Comparison of ENCODE assay signal across 10 mouse cellular contexts in genomic region chr14:21402157-21402601, GRCm38 (mm10).
DNase-seq lines count a peak whose midpoint lies in the region; ATAC-seq lines count a peak whose summit lies in the region.
"Had no signal": no experiment of that assay in that cellular context is flagged by ENCODE, and none has a peak within 500 bp of the region (broad histone marks: within the 10 kb centered on the region; RNA-seq: fewer than 3 reads in every experiment).

No protein-coding gene starts in this region.

- no peak for DNase-seq in lung, postnatal 10 days
- no peak for DNase-seq in limb, embryonic 10.5 days (ENCODE audit: low spot score)
- DNase-seq in adrenal gland, postnatal 14 days, result no peak
- no peak for DNase-seq in gastrocnemius, adult 18-20 months (ENCODE audit: low spot score)
- DNase-seq: right cerebral cortex, postnatal 25 days had no signal

- peak overlapping the region; percentile 31; the same call in 1 of the 2 replicates for H3K4me2 ChIP-seq in lung, embryonic 16.5 days (ENCODE audit: low read depth, low read length)
- no peak overlapping the region for H3K4me2 ChIP-seq in embryonic facial prominence, embryonic 13.5 days
- no peak overlapping the region for H3K4me2 ChIP-seq in stomach, embryonic 16.5 days (ENCODE audit: low read depth, low read length)

- peak; percentile 38; the same call in 1 of the 2 replicates for ATAC-seq in lung, embryonic 16.5 days (ENCODE audit: low read depth)
- ATAC-seq in embryonic facial prominence, embryonic 13.5 days (ENCODE audit: insufficient number of reproducible peaks, insufficient read depth, low FRiP score, low TSS enrichment, low read depth), result no peak
- no peak for ATAC-seq in stomach, embryonic 16.5 days (ENCODE audit: insufficient read depth, low FRiP score)

- H3K9ac ChIP-seq in lung, embryonic 16.5 days (ENCODE audit: low read length), result no peak overlapping the region
- H3K9ac ChIP-seq in embryonic facial prominence, embryonic 13.5 days, result no peak overlapping the region
- no peak overlapping the region for H3K9ac ChIP-seq in stomach, embryonic 16.5 days (ENCODE audit: low read length)

- no peaks in the 10 kb centered on the region for H3K36me3 ChIP-seq in lung, embryonic 16.5 days (ENCODE audit: control insufficient read depth, insufficient read depth, low read length)
- no peaks in the 10 kb centered on the region for H3K36me3 ChIP-seq in embryonic facial prominence, embryonic 13.5 days
- H3K36me3 ChIP-seq in limb, embryonic 10.5 days, result peaks cover 5% of the 10 kb centered on the region; the same call in 1 of the 2 replicates
- H3K36me3 ChIP-seq in stomach, embryonic 16.5 days (ENCODE audit: control insufficient read depth, insufficient read depth, low read length), result no peaks in the 10 kb centered on the region

- H3K27me3 ChIP-seq in lung, embryonic 16.5 days (ENCODE audit: control insufficient read depth, insufficient read depth, low read depth, low read length), result no peaks in the 10 kb centered on the region
- H3K27me3 ChIP-seq in embryonic facial prominence, embryonic 13.5 days, result no peaks in the 10 kb centered on the region
- H3K27me3 ChIP-seq in limb, embryonic 10.5 days (ENCODE audit: low read depth, poor library complexity, severe bottlenecking), result no peaks in the 10 kb centered on the region
- H3K27me3 ChIP-seq in stomach, embryonic 16.5 days (ENCODE audit: control insufficient read depth, insufficient read depth, low read length), result no peaks in the 10 kb centered on the region

- peaks cover 5% of the 10 kb centered on the region for H3K4me1 ChIP-seq in lung, embryonic 16.5 days (replicated peaks; ENCODE audit: control insufficient read depth, insufficient read depth, low read length)
- H3K4me1 ChIP-seq in embryonic facial prominence, embryonic 13.5 days, result peaks cover 16% of the 10 kb centered on the region
- peaks cover 18% of the 10 kb centered on the region for H3K4me1 ChIP-seq in limb, embryonic 10.5 days
- 0 out of 2 replicates have a peak, but pooled peaks cover 7% of the 10 kb centered on the region for H3K4me1 ChIP-seq in stomach, embryonic 16.5 days (ENCODE audit: control insufficient read depth, insufficient read depth, low read length)

- no peak overlapping the region for H3K4me3 ChIP-seq in lung, embryonic 16.5 days (ENCODE audit: low read length)
- H3K4me3 ChIP-seq in embryonic facial prominence, embryonic 13.5 days, result no peak overlapping the region
- no peak overlapping the region for H3K4me3 ChIP-seq in limb, embryonic 10.5 days
- H3K4me3 ChIP-seq in stomach, embryonic 16.5 days (replicated peaks; ENCODE audit: low read length), result no peak overlapping the region

- no peaks in the 10 kb centered on the region for H3K9me3 ChIP-seq in lung, embryonic 16.5 days (ENCODE audit: control insufficient read depth, low read length)
- H3K9me3 ChIP-seq in embryonic facial prominence, embryonic 13.5 days, result no peaks in the 10 kb centered on the region
- H3K9me3 ChIP-seq in limb, embryonic 10.5 days (replicated peaks), result no peaks in the 10 kb centered on the region
- H3K9me3 ChIP-seq in stomach, embryonic 16.5 days (replicated peaks; ENCODE audit: control insufficient read depth, low read length), result no peaks in the 10 kb centered on the region
- H3K9me3 ChIP-seq: G1E had no signal

- H3K27ac ChIP-seq in lung, embryonic 16.5 days (ENCODE audit: low read length), result peak overlapping the region; percentile 66
- peak overlapping the region; percentile 55 for H3K27ac ChIP-seq in embryonic facial prominence, embryonic 13.5 days
- H3K27ac ChIP-seq in limb, embryonic 10.5 days, result peak overlapping the region; percentile 44; the same call in 1 of the 2 replicates
- peak overlapping the region; percentile 51; the same call in 1 of the 2 replicates for H3K27ac ChIP-seq in stomach, embryonic 16.5 days (ENCODE audit: low read length)
- H3K27ac ChIP-seq: kidney, postnatal 0 days had no signal

- 56% methylated on average over 8 of the region's 8 CpGs for WGBS in lung, embryonic 16.5 days
- 57% methylated on average over 8 of the region's 8 CpGs for WGBS in embryonic facial prominence, embryonic 13.5 days
- 80% methylated on average over 8 of the region's 8 CpGs for WGBS in limb, embryonic 10.5 days
- 66% methylated on average over 8 of the region's 8 CpGs for WGBS in stomach, embryonic 16.5 days
